Mouse (Mus musculus): ENCODE data around the gene Gnai2.

DNA sequence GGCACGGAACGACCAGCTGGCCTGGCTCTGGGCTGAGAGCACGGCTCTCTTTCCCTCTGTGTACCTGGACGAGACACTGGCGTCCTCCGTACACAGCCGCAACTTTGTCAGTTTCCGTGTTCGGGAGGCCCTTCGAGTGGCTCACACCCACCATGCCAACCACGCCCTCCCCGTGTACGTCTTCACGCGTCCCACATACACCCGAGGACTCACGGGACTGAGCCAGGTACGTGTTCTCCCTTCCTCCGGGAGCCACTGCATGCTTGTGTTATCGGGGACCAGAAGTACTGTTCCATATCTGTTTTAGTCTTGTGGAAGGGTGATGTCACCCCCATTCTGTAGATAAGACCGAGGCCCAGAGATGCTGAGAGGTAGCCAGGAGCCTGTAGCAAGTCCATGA, 64.3 kb downstream of the Gnai2 start:
- TF ChIP-seq CTCF (IDR thresholded peaks at IDR 0.05; ENCODE audit: low read depth, low read length), result no peak
- no peak for TF ChIP-seq POLR2A (IDR thresholded peaks at IDR 0.05; ENCODE audit: insufficient read depth, low read length)

All from ES-Bruce4 (cell line).